Mouse (Mus musculus): Measurements from ENCODE around the gene Enpp6.

DNA sequence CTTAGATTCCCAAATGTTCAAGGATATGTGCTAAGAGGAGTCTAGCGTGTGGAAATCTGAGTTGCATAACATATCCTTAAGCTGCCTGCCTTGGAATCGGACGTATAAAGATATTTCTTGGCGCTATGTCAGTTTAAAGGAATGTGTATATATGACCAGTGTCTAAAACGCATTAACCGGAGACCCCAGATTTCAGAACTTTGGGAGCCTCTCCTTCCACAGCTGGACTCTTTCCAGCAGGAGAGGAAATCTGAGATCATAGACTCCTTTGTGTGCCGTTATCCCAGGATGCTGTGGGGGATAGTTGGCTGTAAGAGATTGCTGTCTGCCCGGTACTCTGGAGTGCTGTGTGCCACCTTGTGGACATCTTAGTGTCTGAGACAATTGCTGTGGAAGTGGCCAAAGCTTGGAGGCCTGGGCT is 34.5 kb downstream of the Enpp6 start:
- peak; percentile 54 for TF ChIP-seq CTCF (IDR thresholded peaks at IDR 0.05)
- TF ChIP-seq EP300 (IDR thresholded peaks at IDR 0.05): peak; percentile 36; the same call in 1 of the 2 replicates

Measured in lung, postnatal 0 days (tissue).